Mouse (Mus musculus) forebrain, embryonic 13.5 days (tissue): ENCODE results near the gene Pdf. TPM values are rescaled to one million over a fixed set of nuclear protein-coding genes. Genes with fewer than 3 reads are reported as not detected.

Experiments used
- ATAC-seq: fragments of 200-750 bp; cut with Nextera tagmentation; 2 replicates; pipeline ENCODE4 v1.8.0; 2017
- H3K27ac ChIP-seq: fragments of 300-500 bp; sonication (generic); 2 replicates; pipeline ENCODE4 v1.5.1; 2015; ENCODE audit warnings: inconsistent platforms, mild to moderate bottlenecking, moderate library complexity
- H3K27me3 ChIP-seq: fragments of 300-500 bp; sonication (generic); 2 replicates; pipeline ENCODE4 v1.6.1; 2015; ENCODE audit warnings: mild to moderate bottlenecking, inconsistent platforms
- H3K36me3 ChIP-seq: fragments of 300-500 bp; sonication (generic); 2 replicates; pipeline ENCODE4 v1.6.1; 2015; ENCODE audit warnings: mild to moderate bottlenecking, inconsistent platforms; ENCODE audit not compliant: poor library complexity, severe bottlenecking
- H3K4me1 ChIP-seq: fragments of 300-500 bp; sonication (generic); 2 replicates; pipeline ENCODE4 v1.6.1; 2015; ENCODE audit warnings: inconsistent platforms
- H3K4me2 ChIP-seq: fragments of 300-500 bp; sonication (generic); 2 replicates; pipeline ENCODE4 v1.6.1; 2015; ENCODE audit warnings: inconsistent platforms, mild to moderate bottlenecking, moderate library complexity
- H3K4me3 ChIP-seq: fragments of 300-500 bp; sonication (generic); 2 replicates; pipeline ENCODE4 v1.5.1; 2015; ENCODE audit warnings: mild to moderate bottlenecking, inconsistent platforms
- H3K9ac ChIP-seq: fragments of 300-500 bp; sonication (generic); 2 replicates; pipeline ENCODE4 v1.6.1; 2015; ENCODE audit warnings: mild to moderate bottlenecking, inconsistent platforms
- H3K9me3 ChIP-seq: fragments of 300-500 bp; sonication (generic); replicated peaks from 2 replicates; pipeline ENCODE4 v1.6.1; 2016; ENCODE audit warnings: inconsistent platforms
- WGBS: fragments of 180-500 bp; shearing (Covaris S2); methylation state at CpG from one replicate; pipeline ENCODE4 v1.1.7; 2015; 5-methylcytosine and 5-hydroxymethylcytosine counted together
- polyA plus RNA-seq: library from polyadenylated mRNA; unstranded; fragments of >200 nt; fragmentation: Nextera tagmentation; extraction: Ambion mirVana; gene quantifications from 2 replicates; pipeline ENCODE4 v1.2.1, GENCODE M21; 2015

Pdf gene
- polyA plus RNA-seq, 1 experiment from 2014 or later: 32.0 TPM

- Histone ChIP-seq H3K27me3 (no peaks in the 10 kb centered on the region), H3K4me3 (no peak within 1 kb of the TSS), H3K27ac (no peak within 1 kb of the TSS), H3K4me2 (no peak within 1 kb of the TSS), H3K9ac (no peak within 1 kb of the TSS), H3K4me1 (no peaks in the 10 kb centered on the region), H3K36me3 (peaks cover 24% of the 10 kb centered on the region), H3K9me3 (no peaks in the 10 kb centered on the region)
- 68% methylated on average over 17 of the region's 17 CpGs for WGBS
- no peak for ATAC-seq
Measured at GRCm38 (mm10) chr8:107065511-107066496, 17.4 kb upstream of the Pdf start, which contains the start of gene Tmed6. TSS of gene Tmed6 (minus strand) at chr8:107065644.

- Histone ChIP-seq H3K4me3 (no peak overlapping the region), H3K4me1 (peaks cover 6% of the 10 kb centered on the region), H3K36me3 (peaks cover 25% of the 10 kb centered on the region), H3K9ac (no peak overlapping the region), H3K9me3 (no peaks in the 10 kb centered on the region), H3K27ac (no peak overlapping the region), H3K4me2 (no peak overlapping the region), H3K27me3 (no peaks in the 10 kb centered on the region)
- ATAC-seq: no peak
- 88% methylated on average over 1 of the region's 1 CpGs for WGBS
Measured at GRCm38 (mm10) chr8:107062613-107063012, 14.2 kb upstream of the Pdf start.

- H3K4me2 ChIP-seq: peak overlapping the region; percentile 99
- H3K27ac ChIP-seq: no peak overlapping the region
- H3K9ac ChIP-seq: peak overlapping the region; percentile 73
- WGBS: under 1% methylated on average over 33 of the region's 33 CpGs
- peaks cover 51% of the 10 kb centered on the region for H3K36me3 ChIP-seq
- peaks cover 24% of the 10 kb centered on the region for H3K4me1 ChIP-seq
- H3K4me3 ChIP-seq: peak overlapping the region; percentile 98
- no peaks in the 10 kb centered on the region for H3K9me3 ChIP-seq
- no peaks in the 10 kb centered on the region for H3K27me3 ChIP-seq
- no peak; the same call in 1 of the 2 replicates for ATAC-seq
Measured at GRCm38 (mm10) chr8:107056973-107057369, 8.6 kb upstream of the Pdf start.

GRCm38 (mm10) chr8:107056076-107056972, 7.9 kb upstream of the Pdf start, which contains the start of the genes Cog8 and Nip7:
TSS of gene Cog8 (minus strand) at chr8:107056689.
TSS of gene Nip7 (plus strand) at chr8:107056877.
- Histone ChIP-seq H3K4me1 (peaks cover 24% of the 10 kb centered on the region), H3K27ac (peak within 1 kb of the TSS; percentile 75), H3K4me2 (peak within 1 kb of the TSS; percentile 99), H3K36me3 (peaks cover 58% of the 10 kb centered on the region), H3K9ac (peak within 1 kb of the TSS; percentile 86), H3K4me3 (peak within 1 kb of the TSS; percentile 98), H3K27me3 (no peaks in the 10 kb centered on the region), H3K9me3 (no peaks in the 10 kb centered on the region)
- peak; percentile 97 for ATAC-seq
- under 1% methylated on average over 85 of the region's 88 CpGs for WGBS

GRCm38 (mm10) chr8:107052046-107052445, 3.6 kb upstream of the Pdf start:
- Histone ChIP-seq H3K27ac (no peak overlapping the region), H3K4me2 (no peak overlapping the region), H3K9me3 (no peaks in the 10 kb centered on the region), H3K4me3 (no peak overlapping the region), H3K27me3 (no peaks in the 10 kb centered on the region), H3K9ac (no peak overlapping the region), H3K4me1 (peaks cover 37% of the 10 kb centered on the region), H3K36me3 (peaks cover 58% of the 10 kb centered on the region)
- 95% methylated on average over 8 of the region's 8 CpGs for WGBS
- no peak for ATAC-seq

- WGBS: 93% methylated on average over 4 of the region's 4 CpGs
- H3K27ac ChIP-seq: no peak overlapping the region
- H3K4me3 ChIP-seq: peak overlapping the region; percentile 81; the same call in 1 of the 2 replicates
- H3K4me1 ChIP-seq: peaks cover 26% of the 10 kb centered on the region
- no peaks in the 10 kb centered on the region for H3K9me3 ChIP-seq
- H3K36me3 ChIP-seq: peaks cover 83% of the 10 kb centered on the region
- H3K27me3 ChIP-seq: no peaks in the 10 kb centered on the region
- no peak overlapping the region for H3K9ac ChIP-seq
- peak overlapping the region; percentile 94 for H3K4me2 ChIP-seq
- no peak for ATAC-seq
Measured at GRCm38 (mm10) chr8:107049480-107049879, 1.1 kb upstream of the Pdf start.

GRCm38 (mm10) chr8:107046976-107047375, 1.4 kb downstream of the Pdf start:
- WGBS: 91% methylated on average over 5 of the region's 5 CpGs
- no peaks in the 10 kb centered on the region for H3K27me3 ChIP-seq
- no peaks in the 10 kb centered on the region for H3K9me3 ChIP-seq
- no peak overlapping the region for H3K4me3 ChIP-seq
- no peak overlapping the region for H3K27ac ChIP-seq
- peaks cover 83% of the 10 kb centered on the region for H3K36me3 ChIP-seq
- peaks cover 26% of the 10 kb centered on the region for H3K4me1 ChIP-seq
- no peak overlapping the region for H3K9ac ChIP-seq
- no peak for ATAC-seq
- peak overlapping the region; percentile 94; the same call in 1 of the 2 replicates for H3K4me2 ChIP-seq

GRCm38 (mm10) chr8:107045478-107045877, 2.9 kb downstream of the Pdf start:
- 92% methylated on average over 6 of the region's 6 CpGs for WGBS
- no peak overlapping the region for H3K27ac ChIP-seq
- H3K9me3 ChIP-seq: no peaks in the 10 kb centered on the region
- H3K4me1 ChIP-seq: peaks cover 26% of the 10 kb centered on the region
- H3K4me3 ChIP-seq: no peak overlapping the region
- peaks cover 83% of the 10 kb centered on the region for H3K36me3 ChIP-seq
- H3K4me2 ChIP-seq: no peak overlapping the region
- H3K9ac ChIP-seq: no peak overlapping the region
- no peaks in the 10 kb centered on the region for H3K27me3 ChIP-seq
- ATAC-seq: no peak

- Histone ChIP-seq H3K9ac (no peak overlapping the region), H3K27ac (no peak overlapping the region), H3K4me1 (no peaks in the 10 kb centered on the region), H3K36me3 (peaks cover 83% of the 10 kb centered on the region), H3K27me3 (no peaks in the 10 kb centered on the region), H3K9me3 (no peaks in the 10 kb centered on the region), H3K4me2 (no peak overlapping the region), H3K4me3 (no peak overlapping the region)
- 85% methylated on average over 7 of the region's 7 CpGs for WGBS
- ATAC-seq: no peak
Measured at GRCm38 (mm10) chr8:107040632-107041031, 7.8 kb downstream of the Pdf start.

GRCm38 (mm10) chr8:107036626-107037025, 11.8 kb downstream of the Pdf start:
- Histone ChIP-seq H3K36me3 (peaks cover 43% of the 10 kb centered on the region), H3K4me2 (no peak overlapping the region), H3K9ac (no peak overlapping the region), H3K27me3 (no peaks in the 10 kb centered on the region), H3K4me3 (no peak overlapping the region), H3K27ac (no peak overlapping the region), H3K9me3 (no peaks in the 10 kb centered on the region), H3K4me1 (peaks cover 15% of the 10 kb centered on the region)
- no peak for ATAC-seq
- WGBS: 88% methylated on average over 8 of the region's 8 CpGs

- Histone ChIP-seq H3K27ac (no peak overlapping the region), H3K9me3 (no peaks in the 10 kb centered on the region), H3K36me3 (peaks cover 33% of the 10 kb centered on the region), H3K27me3 (no peaks in the 10 kb centered on the region), H3K4me2 (no peak overlapping the region), H3K4me3 (no peak overlapping the region), H3K9ac (no peak overlapping the region), H3K4me1 (peaks cover 15% of the 10 kb centered on the region)
- 87% methylated on average over 3 of the region's 3 CpGs for WGBS
- no peak for ATAC-seq
Measured at GRCm38 (mm10) chr8:107035641-107036040, 12.8 kb downstream of the Pdf start.
